Mouse (Mus musculus): ENCODE measurements around the gene Mageb1. TPM values are rescaled to one million over a fixed set of nuclear protein-coding genes. Genes with fewer than 3 reads are reported as not detected.
"Not testable (repeated sequence)": the region's sequence is repeated elsewhere in the genome, so short reads cannot be mapped to it uniquely, and the experiment has no call there.

Mageb1 gene
- total RNA-seq (2017) = not detected in 2 replicates

DNA sequence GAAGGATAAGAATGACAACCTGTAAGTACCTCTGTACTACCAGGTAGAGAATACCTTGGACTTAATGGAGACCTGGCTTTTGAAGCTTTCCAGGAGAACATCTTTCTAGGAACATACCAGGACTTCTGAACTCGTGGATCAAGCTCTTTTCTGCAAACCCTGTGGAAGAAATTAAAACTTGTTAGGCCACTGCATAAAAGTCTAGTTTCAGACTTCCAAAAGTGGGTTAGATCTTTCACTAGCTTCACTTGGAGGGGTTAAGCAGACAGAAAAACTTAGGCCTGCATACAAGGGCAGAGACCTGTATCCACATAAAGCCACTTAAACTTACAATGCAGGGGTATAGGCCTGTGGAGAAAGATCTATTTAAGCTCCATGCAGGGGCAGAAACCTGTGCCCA is at the start of gene Mageb1:
TSS of gene Mageb1 (minus strand) at position 101 of the 400 bp plus-strand sequence.
- ATAC-seq (ENCODE audit: extremely low read depth, insufficient number of reproducible peaks, low FRiP score, poor library complexity, severe bottlenecking) = not testable (repeated sequence)

Other genes starting within 250 kb of the Mageb1 start
- gene Mageb5, start 233.3 kb downstream of the Mageb1 start, total RNA-seq (2017) = not detected in 2 replicates

Measured in neutrophil, adult 5-6 weeks (primary cell).